Mouse (Mus musculus) right cerebral cortex, postnatal 14 days (tissue): Measurements from ENCODE around the gene Lins1.
A peak's percentile ranks its signal among the peaks of the same experiment; 100 is the strongest.

Experiments used
- DNase-seq: peaks from one replicate; pipeline ENCODE4 v3.0.0; 2022

Gene Lins1

GRCm38 (mm10) chr7:66689620-66690360, at the start of gene Lins1:
Gene Lins1 (plus strand): TSS chr7:66689889.
- DNase-seq = peak; percentile 96

GRCm38 (mm10) chr7:66645736-66646135, 44.0 kb upstream of the Lins1 start:
- no peak for DNase-seq

- no peak for DNase-seq
Observed at GRCm38 (mm10) chr7:66649181-66649580, 40.5 kb upstream of the Lins1 start.

- DNase-seq = no peak
Observed at GRCm38 (mm10) chr7:66650883-66651282, 38.8 kb upstream of the Lins1 start.

- DNase-seq = no peak
Observed at GRCm38 (mm10) chr7:66652216-66652615, 37.5 kb upstream of the Lins1 start.

GRCm38 (mm10) chr7:66653596-66653995, 36.1 kb upstream of the Lins1 start:
- DNase-seq = no peak

GRCm38 (mm10) chr7:66655471-66655870, 34.2 kb upstream of the Lins1 start:
- no peak for DNase-seq

GRCm38 (mm10) chr7:66660291-66660690, 29.4 kb upstream of the Lins1 start:
- DNase-seq = no peak

GRCm38 (mm10) chr7:66660972-66661371, 28.7 kb upstream of the Lins1 start:
- DNase-seq = no peak

- peak; percentile 74 for DNase-seq
Observed at GRCm38 (mm10) chr7:66661572-66661971, 28.1 kb upstream of the Lins1 start.

- no peak for DNase-seq
Observed at GRCm38 (mm10) chr7:66663548-66663947, 26.1 kb upstream of the Lins1 start.

GRCm38 (mm10) chr7:66667064-66667463, 22.6 kb upstream of the Lins1 start:
- DNase-seq = no peak

- no peak for DNase-seq
Observed at GRCm38 (mm10) chr7:66675800-66676199, 13.9 kb upstream of the Lins1 start.

- DNase-seq = no peak
Observed at GRCm38 (mm10) chr7:66682119-66682863, 7.4 kb upstream of the Lins1 start.

- no peak for DNase-seq
Observed at GRCm38 (mm10) chr7:66688721-66689120, 968 bp upstream of the Lins1 start.

GRCm38 (mm10) chr7:66689294-66689619, 432 bp upstream of the Lins1 start, which contains the start of gene Asb7:
Gene Asb7 (minus strand): TSS chr7:66689596.
- DNase-seq = no peak

GRCm38 (mm10) chr7:66694467-66694866, 4.8 kb downstream of the Lins1 start:
- no peak for DNase-seq

- no peak for DNase-seq
Observed at GRCm38 (mm10) chr7:66702721-66703120, 13.0 kb downstream of the Lins1 start.

- DNase-seq = no peak
Observed at GRCm38 (mm10) chr7:66704631-66705030, 14.9 kb downstream of the Lins1 start.

GRCm38 (mm10) chr7:66711166-66711565, 21.5 kb downstream of the Lins1 start:
- DNase-seq = no peak

GRCm38 (mm10) chr7:66724514-66724913, 34.8 kb downstream of the Lins1 start:
- DNase-seq = no peak

GRCm38 (mm10) chr7:66724954-66725353, 35.3 kb downstream of the Lins1 start:
- no peak for DNase-seq

- no peak for DNase-seq
Observed at GRCm38 (mm10) chr7:66728072-66728471, 38.4 kb downstream of the Lins1 start.

- no peak for DNase-seq
Observed at GRCm38 (mm10) chr7:66729232-66729631, 39.5 kb downstream of the Lins1 start.
